Mouse (Mus musculus) heart, adult 18-20 months (tissue): ENCODE results near the gene Epha4. TPM values are rescaled to one million over a fixed set of nuclear protein-coding genes. Genes with fewer than 3 reads are reported as not detected.

Experiments used
- DNase-seq, 2 experiments: peaks; one replicate each; pipeline ENCODE4 v3.0.0; 2021 to 2022; ENCODE audit warnings: mixed read lengths in 1 of 2
- total RNA-seq, 2 experiments: library from RNA; stranded (reverse); gene quantifications; 2 replicates each; pipeline ENCODE4 v1.2.3; 2021

Gene Epha4
- total RNA-seq, 2 experiments from 2014 or later, result 45.0 to 48.9 TPM

DNA sequence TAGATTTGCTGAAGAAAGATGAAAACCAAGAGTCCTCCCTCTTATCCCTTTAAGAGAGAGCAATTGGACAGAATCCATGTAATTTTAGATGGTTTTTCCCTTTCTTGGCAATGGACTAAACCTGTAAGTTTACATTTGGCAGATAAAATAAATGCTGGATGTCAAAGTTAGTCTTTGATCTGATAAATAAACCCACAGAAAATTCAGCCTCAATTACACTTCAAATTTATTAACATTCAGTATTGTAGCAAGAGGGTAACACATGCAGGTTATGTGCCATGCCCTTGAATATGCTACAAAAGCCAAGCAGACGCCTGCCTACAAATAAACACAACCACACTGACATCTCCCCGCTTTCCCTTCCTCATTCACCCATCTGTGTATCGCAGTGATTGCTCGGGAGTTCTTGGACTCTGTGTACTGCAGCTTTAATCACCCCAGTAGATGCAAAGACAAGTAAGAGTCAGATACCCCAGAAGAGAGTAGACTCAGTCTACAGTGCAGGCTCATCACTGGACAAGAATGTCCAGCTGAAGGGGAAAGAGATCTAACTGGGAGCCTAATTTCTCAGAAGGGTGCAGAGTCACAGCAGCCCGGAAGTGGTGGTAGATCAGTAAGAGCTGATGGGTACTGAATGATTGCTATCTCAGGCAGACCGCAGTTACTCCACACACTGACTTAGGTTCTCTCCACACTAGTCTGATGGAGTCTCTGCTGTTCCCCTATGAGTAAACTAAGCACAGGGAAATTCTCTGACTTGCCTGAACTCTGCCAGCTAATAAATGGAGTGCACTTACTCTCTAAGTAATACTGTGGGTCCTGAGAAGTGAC is 29.9 kb downstream of the Epha4 start:
- DNase-seq, result no peak

DNA sequence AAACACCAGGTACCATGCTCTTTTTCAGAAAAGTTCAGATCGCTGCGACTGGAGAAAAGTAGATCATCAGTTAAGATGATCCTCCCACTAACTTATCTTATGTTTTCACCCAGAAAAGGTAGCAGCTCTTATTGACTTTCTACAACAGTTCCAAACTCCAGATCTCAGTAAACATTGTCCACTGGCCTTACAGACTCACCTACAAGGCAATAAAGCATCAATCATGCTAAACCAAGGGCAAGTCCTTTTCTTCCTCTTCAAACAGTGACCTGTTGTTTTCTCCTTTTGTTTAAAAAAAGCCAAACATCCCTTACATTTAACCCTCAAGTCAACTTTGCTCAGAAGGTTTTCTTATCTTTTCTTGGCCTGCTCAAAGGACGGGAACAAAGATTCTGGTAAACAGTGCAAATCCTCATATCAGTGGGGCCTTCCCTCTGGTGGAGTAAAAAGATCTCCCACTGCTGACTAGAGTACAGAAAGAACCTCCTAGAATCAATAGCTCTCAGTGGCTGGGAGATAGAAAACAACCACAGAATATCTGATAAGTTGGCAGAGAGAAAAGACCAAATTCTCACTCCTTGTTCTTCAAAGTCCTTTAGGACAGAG is 39.0 kb downstream of the Epha4 start:
- no peak for DNase-seq

DNA sequence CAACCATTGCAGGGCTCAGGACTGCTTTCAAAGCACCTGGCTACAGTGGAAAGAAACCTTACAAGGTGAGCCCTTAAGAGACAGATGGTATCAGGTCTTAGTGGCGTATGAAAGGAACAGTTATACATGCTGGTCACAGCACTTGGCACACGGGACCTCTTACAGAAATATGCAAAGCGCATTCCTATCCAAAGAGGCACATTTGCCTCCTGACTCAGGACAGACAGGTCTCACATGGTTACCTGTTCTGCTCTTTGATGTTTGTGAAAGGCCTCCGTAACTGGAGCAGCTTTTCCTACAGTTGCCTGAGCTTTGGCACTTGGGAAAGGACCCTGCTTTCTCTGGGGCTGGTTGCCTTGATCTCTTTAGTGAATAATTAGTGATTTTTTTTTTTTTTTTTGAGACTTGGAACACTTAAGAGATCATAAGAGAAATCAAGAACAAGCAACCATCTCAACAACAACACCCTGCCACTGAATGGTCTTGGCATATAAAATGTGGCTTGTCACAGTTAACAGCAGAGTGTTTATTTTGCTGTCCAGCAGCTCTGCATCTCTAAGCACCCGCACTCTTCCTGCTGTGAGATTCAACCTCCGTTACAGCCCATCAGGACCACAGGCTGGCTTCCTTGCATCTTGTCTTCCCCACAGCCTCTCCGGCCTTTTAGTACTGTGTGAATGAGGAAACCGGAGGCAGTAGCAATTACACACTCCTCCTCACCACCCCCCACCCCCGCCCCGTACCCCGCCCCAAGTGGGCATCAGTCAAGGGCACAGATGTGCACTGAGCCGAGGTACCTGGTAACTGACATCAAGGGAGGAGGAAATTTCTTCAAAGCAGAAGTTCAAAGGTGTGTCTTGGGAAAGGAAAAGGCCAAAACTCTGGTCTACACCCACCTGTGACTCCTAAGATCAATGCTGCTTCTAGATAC is 41.2 kb downstream of the Epha4 start:
- no peak for DNase-seq

DNA sequence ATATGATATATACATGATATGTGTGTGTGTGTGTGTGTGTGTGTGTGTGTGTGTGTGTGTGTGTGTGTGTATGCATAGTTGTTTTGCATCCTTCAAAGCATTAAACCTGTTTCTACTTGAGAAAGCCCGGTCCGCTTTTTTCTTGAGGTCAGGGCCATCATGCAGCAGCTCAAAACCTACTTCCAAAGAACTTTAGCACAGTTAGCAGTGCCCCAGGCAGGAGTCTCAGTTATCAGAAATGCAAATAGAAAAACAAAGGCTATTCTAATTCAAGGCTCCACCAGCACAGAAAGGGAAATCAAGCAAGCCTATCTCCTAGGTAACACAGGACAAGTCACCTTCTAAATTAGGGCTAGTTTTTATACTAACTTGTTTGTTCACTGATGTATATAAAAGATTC is 42.3 kb downstream of the Epha4 start:
- DNase-seq, result no peak

DNA sequence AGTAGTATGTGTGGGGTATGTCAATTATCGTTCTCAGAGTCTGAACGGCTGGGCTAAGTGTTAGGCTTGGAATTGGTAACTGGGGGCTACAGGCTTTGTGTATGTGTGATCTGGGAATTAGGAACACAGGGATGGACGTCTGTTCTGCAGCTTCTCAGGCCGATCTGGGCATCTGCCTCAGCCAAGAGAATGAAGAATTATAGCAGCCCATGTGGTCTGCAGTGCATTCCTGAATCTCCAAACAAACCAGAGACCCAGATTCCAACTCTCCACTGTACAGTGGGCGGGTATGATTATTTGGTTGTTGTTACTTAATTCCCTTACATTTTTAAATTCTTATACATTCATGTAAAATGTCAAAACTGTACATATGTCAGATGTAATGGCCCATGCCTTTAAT is 43.4 kb downstream of the Epha4 start:
- no peak for DNase-seq

DNA sequence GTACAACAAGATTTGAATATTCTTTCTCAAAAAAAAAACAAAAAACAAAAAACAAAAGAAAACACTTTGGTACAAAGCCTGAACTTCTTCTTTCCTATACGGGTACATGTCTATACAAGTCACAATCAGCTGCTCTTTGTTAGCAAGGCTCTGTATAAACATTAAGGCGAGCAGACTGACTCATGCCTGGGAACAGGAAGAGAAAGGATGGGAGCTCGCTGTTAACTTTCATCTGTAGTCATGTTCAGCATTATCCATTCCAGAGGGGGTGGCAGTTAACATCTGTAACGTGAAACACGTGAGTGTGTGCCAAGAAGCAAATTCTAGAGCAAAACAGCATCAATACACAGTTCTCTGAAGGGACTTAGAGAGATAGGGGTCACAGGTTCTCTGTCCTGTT is 43.9 kb downstream of the Epha4 start:
- no peak for DNase-seq

DNA sequence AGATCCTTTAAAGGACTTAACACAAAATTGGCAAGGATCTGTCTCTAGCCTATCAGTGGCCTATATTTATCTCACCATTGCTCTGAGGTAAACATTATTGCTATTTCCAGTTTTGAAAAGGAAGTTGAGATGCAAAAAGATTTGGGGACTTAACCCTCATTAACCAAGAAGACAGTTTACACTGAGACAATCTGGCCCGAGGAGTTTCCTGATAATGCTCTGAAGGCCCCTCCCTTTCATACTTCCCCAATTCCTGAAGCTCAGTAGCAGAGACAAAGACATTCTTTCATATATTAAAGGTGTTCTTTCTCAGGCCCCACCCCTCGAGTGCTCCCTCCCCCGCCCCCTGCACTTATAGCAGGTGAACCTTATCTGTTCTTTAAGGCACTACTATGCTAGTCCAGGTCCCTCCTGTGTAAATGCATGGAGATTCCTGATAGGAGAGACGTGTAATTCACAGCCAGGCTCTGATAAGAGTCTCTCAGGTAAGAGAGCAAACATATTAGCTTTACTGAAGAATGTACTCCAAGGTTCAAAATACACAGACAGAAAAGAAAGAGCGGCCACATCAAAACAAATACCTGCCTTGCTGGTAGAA is 46.1 kb downstream of the Epha4 start:
- no peak for DNase-seq

DNA sequence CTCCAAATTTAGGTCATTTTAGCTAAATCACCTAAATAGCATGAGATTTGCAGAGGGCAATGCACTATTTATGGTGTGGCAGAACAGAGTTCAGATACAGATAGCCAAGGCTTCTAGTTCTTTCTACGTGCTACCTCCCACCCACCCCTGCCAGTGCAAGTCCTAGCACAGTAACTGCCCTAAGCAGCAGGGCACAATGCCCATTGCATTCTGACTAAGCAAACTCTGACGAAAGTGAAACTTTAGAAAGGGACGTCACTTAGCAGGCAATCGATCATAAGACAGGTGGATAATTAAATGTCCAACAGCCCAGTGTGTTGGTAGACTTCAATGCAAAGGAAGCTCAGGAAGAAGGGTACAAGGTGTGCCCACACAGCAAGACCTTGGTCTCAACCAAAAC is 49.4 kb downstream of the Epha4 start:
- no peak for DNase-seq

DNA sequence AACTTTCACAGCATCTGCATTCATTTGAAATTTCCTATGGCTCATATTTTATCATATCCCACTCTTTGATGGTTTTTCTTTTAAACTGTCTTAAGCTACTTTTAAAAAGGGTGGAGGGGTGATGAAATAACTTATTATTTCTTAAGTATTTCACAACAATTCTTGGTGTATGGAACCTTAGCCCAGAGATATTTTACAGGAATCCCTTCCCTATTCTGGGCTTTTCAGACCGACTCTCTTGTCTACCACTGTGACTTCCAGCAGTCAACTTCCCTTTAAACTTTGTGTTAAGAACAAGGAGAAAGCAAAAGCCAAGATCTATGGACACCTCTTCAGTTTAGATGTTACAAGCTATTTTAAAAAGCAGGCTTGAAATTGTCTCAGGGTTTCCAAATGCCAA is 50.8 kb downstream of the Epha4 start:
- DNase-seq, result no peak

DNA sequence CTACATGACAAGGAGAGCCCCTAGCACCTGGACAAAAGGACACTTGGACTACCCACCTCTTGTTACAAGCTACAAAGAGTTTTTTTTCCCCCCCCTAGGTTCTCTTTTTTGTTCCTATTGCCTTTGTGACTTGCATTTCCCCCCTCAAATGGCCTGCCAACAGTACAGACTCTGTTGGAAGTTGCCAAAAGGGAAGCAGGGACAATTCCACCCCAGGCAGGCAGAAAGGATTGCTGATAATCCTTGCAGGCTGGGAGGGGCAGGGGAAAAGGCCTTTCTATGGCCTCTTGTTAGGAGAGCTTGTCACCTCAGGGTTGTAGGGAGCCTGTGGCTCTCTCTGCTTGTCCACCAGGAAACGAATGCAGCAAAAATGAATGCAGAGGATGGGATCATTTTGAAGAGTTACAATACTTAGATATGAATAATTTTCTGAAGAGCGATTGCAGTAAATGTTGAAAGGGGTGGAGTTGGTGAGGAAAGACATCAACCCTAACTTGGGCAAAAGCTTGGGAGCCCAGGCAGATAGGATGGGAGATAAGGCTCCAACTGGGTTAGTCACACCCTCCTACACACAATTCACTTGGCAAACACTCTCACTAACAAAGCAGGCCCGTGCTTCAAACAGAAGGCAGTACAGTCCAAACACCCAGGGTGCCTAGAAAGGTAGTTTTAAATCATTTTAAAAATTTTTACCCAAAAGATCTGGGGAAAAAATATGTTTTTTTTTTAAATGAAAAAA is 52.8 kb downstream of the Epha4 start:
- DNase-seq, result peak; percentile 44 to 78

DNA sequence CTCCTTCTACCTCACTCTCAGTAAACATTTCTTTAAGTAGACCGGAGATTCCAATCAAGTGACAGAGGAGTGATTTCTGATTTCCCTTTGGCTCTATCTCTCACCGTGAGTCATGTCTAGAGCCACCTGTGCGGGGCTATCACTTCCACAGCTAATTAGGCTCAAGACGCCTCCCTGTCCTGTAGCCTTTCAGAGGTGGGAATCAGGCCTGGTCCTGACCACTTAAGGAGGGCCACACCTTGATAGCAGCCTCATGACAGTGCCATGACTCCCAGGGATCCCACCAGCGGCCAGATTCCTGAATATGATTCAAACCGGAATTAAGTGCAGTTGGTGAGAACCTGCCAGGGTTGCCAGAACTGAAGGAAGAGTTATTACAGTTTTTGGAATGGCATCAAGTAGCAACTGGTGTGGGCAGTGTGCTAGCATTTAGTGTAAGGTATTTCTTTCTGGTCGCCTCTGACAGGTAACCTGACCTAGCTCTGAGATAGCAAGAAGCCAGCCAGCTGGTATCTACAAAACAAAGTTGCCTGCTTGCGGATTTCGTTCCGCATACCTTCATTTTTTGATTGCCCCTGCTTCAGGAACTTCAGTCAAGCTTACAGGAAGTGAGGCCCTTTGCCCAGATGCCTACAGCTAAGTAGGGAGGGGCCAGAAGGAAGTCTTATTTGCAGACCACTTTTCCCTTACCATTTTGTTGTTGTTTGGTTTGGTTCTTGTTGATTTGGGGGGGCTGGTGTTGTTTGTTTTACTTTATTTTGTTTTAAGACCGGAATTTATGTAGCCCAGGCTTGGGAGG is 53.9 kb downstream of the Epha4 start:
- peak in 1 of 2 experiments; percentile 27 for DNase-seq

DNA sequence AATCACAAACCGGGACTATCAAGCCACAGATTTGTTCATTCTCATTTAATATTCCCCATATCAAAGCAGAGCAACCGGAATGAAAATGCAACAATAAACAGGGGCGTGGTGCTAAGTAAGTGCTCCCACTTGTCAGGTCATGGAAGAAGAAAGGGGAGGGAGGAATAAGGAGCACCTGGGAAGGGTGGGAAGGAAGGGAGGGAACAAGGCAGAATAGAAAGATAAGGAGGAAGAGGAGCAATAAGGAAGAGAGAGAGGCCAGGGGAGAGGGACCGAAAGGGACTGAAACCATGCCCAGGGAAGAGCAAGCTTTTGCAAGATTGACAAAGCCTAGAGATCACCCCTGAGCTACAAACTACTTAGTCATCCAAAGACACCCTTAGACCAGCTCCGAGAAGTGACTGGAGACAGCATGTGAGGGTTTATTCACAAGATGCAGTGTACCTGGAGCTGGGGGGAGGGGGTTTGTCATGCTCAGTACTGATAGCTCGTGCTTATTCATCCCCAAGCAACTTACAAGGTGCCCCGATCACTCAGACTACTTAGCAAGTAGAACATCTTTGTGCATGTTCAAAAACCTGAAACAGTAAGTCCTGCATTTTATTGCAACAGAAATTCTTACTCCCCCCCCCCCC is 56.0 kb downstream of the Epha4 start:
- no peak for DNase-seq

DNA sequence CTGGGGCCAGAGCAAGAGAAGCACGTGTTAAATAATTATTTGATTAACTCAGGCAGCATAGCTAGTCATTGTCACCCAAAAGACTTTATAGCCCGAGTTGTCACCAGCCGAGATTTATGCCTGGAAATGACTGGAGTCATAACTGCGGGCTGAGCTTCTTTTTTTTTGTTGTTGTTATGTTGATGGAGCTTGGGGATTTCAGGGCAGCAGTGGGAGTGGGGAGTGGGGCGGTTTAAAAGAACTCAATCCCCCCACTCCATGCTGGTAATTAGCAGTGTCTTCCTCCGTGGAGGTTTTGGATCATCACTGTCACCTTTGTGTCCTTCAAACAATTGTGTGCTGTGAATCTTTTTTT is 57.5 kb downstream of the Epha4 start:
- DNase-seq, result no peak

DNA sequence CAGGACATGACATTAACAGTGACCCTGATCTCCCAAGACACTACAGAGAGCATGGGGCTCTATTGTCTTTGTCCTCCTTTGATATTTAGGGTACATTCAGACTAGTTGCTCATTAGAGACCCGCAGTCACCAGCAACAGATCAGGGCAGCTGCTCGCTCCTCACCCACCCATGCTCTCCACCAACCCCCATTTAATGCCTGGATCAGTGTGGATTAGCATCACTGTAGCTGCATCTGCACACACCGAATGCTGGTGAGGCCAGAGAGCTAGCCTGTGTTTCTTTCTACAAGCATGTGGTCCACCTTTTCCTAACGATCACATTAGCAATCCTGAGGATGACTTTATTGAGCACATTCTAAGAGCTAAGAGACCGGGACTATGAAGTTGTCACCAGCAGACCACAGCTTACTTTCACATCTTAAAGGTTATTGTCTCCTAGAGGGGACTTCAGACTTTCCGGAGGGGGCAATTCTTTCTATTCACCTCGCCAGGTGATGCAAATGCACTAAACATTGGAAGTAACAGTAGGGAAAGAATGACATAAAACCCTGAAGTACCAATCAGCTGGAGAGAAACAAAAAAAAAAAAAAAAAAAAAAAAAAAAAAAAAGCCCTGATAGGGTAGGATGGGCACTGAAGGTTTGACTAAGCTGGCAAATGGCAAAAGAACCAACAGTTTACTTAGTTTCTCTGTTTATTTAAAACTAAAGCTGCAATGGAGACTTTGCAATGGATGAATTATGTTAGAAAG is 58.0 kb downstream of the Epha4 start:
- no peak for DNase-seq

DNA sequence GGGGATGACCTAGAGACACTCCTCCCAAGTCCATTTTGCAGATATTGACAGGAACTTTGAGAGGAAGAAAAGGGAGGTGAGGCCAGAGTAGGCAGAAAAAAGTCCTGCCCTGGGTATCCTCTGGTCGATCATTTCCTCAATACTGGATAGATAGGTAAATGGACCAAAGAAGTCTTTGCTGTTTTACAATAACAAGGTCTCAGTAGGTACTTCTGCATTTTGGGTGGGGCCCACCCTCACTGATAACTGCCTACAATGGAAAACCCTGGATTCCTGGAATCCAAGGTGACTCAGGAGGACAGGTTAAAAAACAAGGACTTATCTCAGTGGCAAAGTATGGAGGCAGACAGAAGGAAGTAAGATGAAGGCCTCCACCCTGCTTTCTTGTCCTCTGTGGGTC is 61.1 kb downstream of the Epha4 start:
- DNase-seq, result no peak

DNA sequence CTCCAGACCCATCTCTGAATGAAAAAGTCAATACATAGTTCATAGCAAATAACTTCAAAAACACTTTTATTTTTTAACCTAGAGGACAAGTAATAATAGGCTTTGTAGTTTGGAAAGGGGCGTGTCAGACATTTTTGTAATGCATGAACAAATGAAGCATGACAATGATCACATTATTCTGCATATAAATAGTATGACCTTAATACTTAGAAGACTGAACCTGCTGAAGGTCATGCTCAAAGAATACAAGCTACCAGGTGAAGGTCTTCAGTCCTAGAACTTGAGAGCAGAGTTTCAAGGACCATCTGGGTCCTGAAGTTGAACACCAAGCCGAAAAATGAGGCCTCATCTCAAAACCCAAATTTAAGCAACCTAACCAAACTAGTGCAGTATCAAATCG is 62.2 kb downstream of the Epha4 start:
- DNase-seq, result no peak

DNA sequence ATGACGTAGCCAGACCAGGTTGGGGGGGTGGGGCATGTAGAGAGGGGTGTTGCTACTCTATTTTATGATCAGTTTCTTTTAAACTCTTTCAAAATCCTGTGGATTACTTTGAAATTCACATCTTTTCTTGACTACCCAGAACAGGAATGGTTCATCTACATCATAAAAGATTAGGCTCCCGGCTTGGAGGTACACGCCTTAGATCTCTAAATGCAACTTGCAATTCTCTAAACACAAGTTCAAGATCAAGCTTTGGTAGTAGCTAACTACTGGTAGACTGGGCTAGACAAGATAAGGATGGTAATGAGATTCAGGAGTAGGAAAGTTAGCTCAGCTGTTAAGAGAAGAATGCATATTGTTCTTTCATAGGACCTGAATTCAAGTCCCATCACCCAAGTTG is 63.3 kb downstream of the Epha4 start:
- DNase-seq, result no peak

DNA sequence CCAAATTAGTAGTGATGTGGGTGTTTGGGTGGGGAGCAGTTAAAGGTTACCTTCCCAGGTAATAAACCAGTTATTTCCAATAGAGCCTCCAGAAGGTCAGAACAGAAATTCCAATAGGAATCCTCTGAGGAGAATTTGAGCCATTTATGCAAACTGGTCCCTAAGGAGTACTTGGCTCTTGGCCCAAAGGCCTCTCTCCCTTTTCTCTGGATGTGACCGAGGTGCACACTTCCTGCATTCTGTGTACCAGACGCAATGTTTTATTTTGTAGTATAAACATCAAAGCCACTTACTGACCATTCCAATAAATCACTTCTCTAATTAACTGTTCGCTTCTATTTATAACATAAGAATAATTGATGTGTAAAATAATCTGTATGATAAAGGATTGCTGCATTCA is 64.7 kb downstream of the Epha4 start:
- DNase-seq, result peak in 1 of 2 experiments; percentile 28

DNA sequence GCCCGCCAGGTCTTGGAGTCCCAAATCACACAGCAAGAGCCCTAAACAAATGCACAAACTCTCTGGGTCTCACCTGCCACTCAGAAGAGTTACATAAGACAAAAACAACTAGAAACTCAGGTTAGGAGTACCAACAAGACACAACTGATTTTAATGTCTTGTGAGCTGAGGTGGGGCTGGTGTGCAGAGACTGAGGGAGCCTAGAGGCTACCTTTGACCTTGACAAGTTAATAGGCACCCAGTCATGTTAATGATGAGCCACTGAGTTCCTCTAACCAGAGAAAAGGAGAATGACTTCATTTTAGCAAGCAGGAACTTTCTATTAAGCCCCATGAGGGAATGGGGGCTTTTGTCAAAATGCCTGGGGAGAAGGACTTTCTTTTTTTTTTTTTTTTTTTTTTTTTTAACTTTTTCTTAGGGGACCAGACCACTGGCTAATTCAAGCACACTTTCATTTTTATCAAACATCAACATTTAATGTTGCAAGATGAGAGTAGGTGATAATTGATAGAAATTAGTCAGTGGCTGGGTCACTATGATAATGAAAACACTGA is 67.8 kb downstream of the Epha4 start:
- DNase-seq, result no peak
